ENCODE assay signal across 16 mouse cellular contexts in the genomic region with DNA sequence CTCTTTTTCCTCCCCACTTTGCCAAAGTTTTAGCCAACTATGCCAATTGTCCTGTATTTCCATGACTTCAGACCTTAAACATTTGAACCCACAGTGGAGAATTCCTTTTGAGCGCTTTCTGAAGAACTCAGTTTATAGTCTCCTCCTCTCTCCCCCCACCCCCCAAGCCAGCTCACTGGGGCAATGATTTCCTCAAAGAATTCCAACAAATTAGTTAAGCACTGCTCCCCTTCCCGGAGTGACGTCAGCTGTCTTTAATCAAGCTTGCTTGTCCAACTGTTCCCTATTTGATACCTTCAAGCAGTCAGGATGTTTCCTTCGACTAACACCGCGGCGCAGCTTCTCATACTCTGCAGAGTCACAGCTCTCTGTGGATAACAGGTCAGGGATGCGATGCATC.
"Had no signal": no experiment of that assay in that cellular context is flagged by ENCODE, and none has a peak within 500 bp of the region (broad histone marks: within the 10 kb centered on the region; RNA-seq: fewer than 3 reads in every experiment).

No protein-coding gene starts in this region.

- H3K27me3 ChIP-seq: limb, embryonic 15.5 days; liver, embryonic 12.5 days; megakaryocyte, embryonic 14.5 days; neural tube, embryonic 15.5 days had no signal

- H3K27ac ChIP-seq: layer of hippocampus, adult 2 months; limb, embryonic 15.5 days; liver, embryonic 12.5 days; midbrain, embryonic 13.5 days; neural tube, embryonic 15.5 days; stomach, postnatal 0 days had no signal

- DNase-seq: kidney, adult 9 months; kidney, postnatal 10 days; lung, embryonic 14.5 days; lung, postnatal 10 days; lung, postnatal 4 days; right cerebral cortex, adult 18-20 months; right cerebral cortex, postnatal 25 days; thymus, postnatal 4 days had no signal

- H3K36me3 ChIP-seq: limb, embryonic 15.5 days; liver, embryonic 12.5 days; midbrain, embryonic 13.5 days; neural tube, embryonic 15.5 days had no signal

- H3K9me3 ChIP-seq: limb, embryonic 15.5 days; liver, embryonic 12.5 days; megakaryocyte, embryonic 14.5 days; midbrain, embryonic 13.5 days; neural tube, embryonic 15.5 days had no signal

- H3K9ac ChIP-seq: limb, embryonic 15.5 days; liver, embryonic 12.5 days; lung, embryonic 14.5 days; midbrain, embryonic 13.5 days; neural tube, embryonic 15.5 days had no signal

- ATAC-seq: liver, embryonic 12.5 days; midbrain, embryonic 13.5 days had no signal

- H3K4me3 ChIP-seq: layer of hippocampus, adult 2 months; limb, embryonic 15.5 days; liver, embryonic 12.5 days; megakaryocyte, embryonic 14.5 days; midbrain, embryonic 13.5 days; myocyte; neural tube, embryonic 15.5 days had no signal

- H3K4me2 ChIP-seq: limb, embryonic 15.5 days; liver, embryonic 12.5 days; lung, embryonic 14.5 days; midbrain, embryonic 13.5 days; neural tube, embryonic 15.5 days had no signal
